Mouse (Mus musculus): Measurements from ENCODE around the gene Mast1. TPM values are rescaled to one million over a fixed set of nuclear protein-coding genes. Genes with fewer than 3 reads are reported as not detected.

Mast1 gene
- polyA plus RNA-seq, 1 experiment from 2014 or later: 44.9 TPM

GRCm38 (mm10) chr8:84933767-84934559 lies 3.2 kb downstream of the Mast1 start:
- H3K4me3 ChIP-seq: peak overlapping the region; percentile 69; the same call in 1 of the 2 replicates
- no peak overlapping the region for H3K9ac ChIP-seq
- H3K27ac ChIP-seq: no peak overlapping the region
- WGBS: 80% methylated on average over 16 of the region's 16 CpGs
- H3K27me3 ChIP-seq (replicated peaks): peaks cover 65% of the 10 kb centered on the region
- peak overlapping the region; percentile 80 for H3K4me2 ChIP-seq (replicated peaks)
- no peaks in the 10 kb centered on the region for H3K9me3 ChIP-seq
- peaks cover 39% of the 10 kb centered on the region for H3K4me1 ChIP-seq
- H3K36me3 ChIP-seq: peaks cover 7% of the 10 kb centered on the region
- no peak for ATAC-seq (ENCODE audit: low FRiP score, low read depth)

GRCm38 (mm10) chr8:84930582-84930981 lies 6.6 kb downstream of the Mast1 start:
- H3K4me2 ChIP-seq (replicated peaks): no peak overlapping the region
- peaks cover 33% of the 10 kb centered on the region for H3K4me1 ChIP-seq
- no peak for ATAC-seq (ENCODE audit: low FRiP score, low read depth)
- H3K9ac ChIP-seq: 0 out of 2 replicates have a peak overlapping the region, but pooled peaks have one; percentile 21
- H3K9me3 ChIP-seq: no peaks in the 10 kb centered on the region
- H3K4me3 ChIP-seq: no peak overlapping the region
- peaks cover 25% of the 10 kb centered on the region for H3K36me3 ChIP-seq
- WGBS: 90% methylated on average over 13 of the region's 13 CpGs
- no peak overlapping the region for H3K27ac ChIP-seq
- H3K27me3 ChIP-seq (replicated peaks): peaks cover 66% of the 10 kb centered on the region

- Histone ChIP-seq H3K4me2 (replicated peaks) (peak overlapping the region; percentile 67), H3K27me3 (replicated peaks) (peaks cover 54% of the 10 kb centered on the region), H3K9ac (peak overlapping the region; percentile 6; the same call in 1 of the 2 replicates), H3K27ac (no peak overlapping the region), H3K4me3 (peak overlapping the region; percentile 29), H3K4me1 (peaks cover 14% of the 10 kb centered on the region), H3K36me3 (peaks cover 36% of the 10 kb centered on the region), H3K9me3 (no peaks in the 10 kb centered on the region)
- WGBS: 4% methylated on average over 50 of the region's 52 CpGs
- peak; percentile 80 for ATAC-seq (ENCODE audit: low FRiP score, low read depth)
These were observed 8.5 kb downstream of the Mast1 start for GRCm38 (mm10) chr8:84928456-84929306.

- H3K27me3 ChIP-seq (replicated peaks): peaks cover 53% of the 10 kb centered on the region
- H3K4me2 ChIP-seq (replicated peaks): no peak overlapping the region
- no peak for ATAC-seq (ENCODE audit: low FRiP score, low read depth)
- H3K27ac ChIP-seq: no peak overlapping the region
- no peak overlapping the region for H3K4me3 ChIP-seq
- 87% methylated on average over 1 of the region's 1 CpGs for WGBS
- peaks cover 39% of the 10 kb centered on the region for H3K36me3 ChIP-seq
- H3K9me3 ChIP-seq: no peaks in the 10 kb centered on the region
- H3K4me1 ChIP-seq: peaks cover 13% of the 10 kb centered on the region
- no peak overlapping the region for H3K9ac ChIP-seq
These were observed 9.6 kb downstream of the Mast1 start for GRCm38 (mm10) chr8:84927513-84927912.

GRCm38 (mm10) chr8:84925557-84925956 lies 11.6 kb downstream of the Mast1 start:
- no peak overlapping the region for H3K4me3 ChIP-seq
- no peak overlapping the region for H3K9ac ChIP-seq
- no peak overlapping the region for H3K27ac ChIP-seq
- H3K4me1 ChIP-seq: peaks cover 13% of the 10 kb centered on the region
- no peak overlapping the region; the same call in 1 of the 2 replicates for H3K4me2 ChIP-seq (replicated peaks)
- H3K9me3 ChIP-seq: no peaks in the 10 kb centered on the region
- 82% methylated on average over 7 of the region's 7 CpGs for WGBS
- peaks cover 52% of the 10 kb centered on the region for H3K36me3 ChIP-seq
- no peak for ATAC-seq (ENCODE audit: low FRiP score, low read depth)
- peaks cover 51% of the 10 kb centered on the region for H3K27me3 ChIP-seq (replicated peaks)

GRCm38 (mm10) chr8:84921596-84921995 lies 15.6 kb downstream of the Mast1 start:
- Histone ChIP-seq H3K4me1 (no peaks in the 10 kb centered on the region), H3K4me2 (replicated peaks) (no peak overlapping the region), H3K9ac (no peak overlapping the region), H3K27me3 (replicated peaks) (peaks cover 51% of the 10 kb centered on the region), H3K4me3 (no peak overlapping the region), H3K9me3 (no peaks in the 10 kb centered on the region), H3K36me3 (peaks cover 61% of the 10 kb centered on the region), H3K27ac (no peak overlapping the region)
- 92% methylated on average over 2 of the region's 2 CpGs for WGBS
- no peak for ATAC-seq (ENCODE audit: low FRiP score, low read depth)

GRCm38 (mm10) chr8:84918646-84919045 lies 18.5 kb downstream of the Mast1 start:
- H3K4me1 ChIP-seq: no peaks in the 10 kb centered on the region
- H3K4me3 ChIP-seq: no peak overlapping the region
- no peak overlapping the region for H3K4me2 ChIP-seq (replicated peaks)
- H3K27me3 ChIP-seq (replicated peaks): peaks cover 75% of the 10 kb centered on the region
- H3K36me3 ChIP-seq: peaks cover 75% of the 10 kb centered on the region
- H3K27ac ChIP-seq: no peak overlapping the region
- H3K9me3 ChIP-seq: no peaks in the 10 kb centered on the region
- 95% methylated on average over 15 of the region's 15 CpGs for WGBS
- H3K9ac ChIP-seq: no peak overlapping the region
- ATAC-seq (ENCODE audit: low FRiP score, low read depth): no peak

- Histone ChIP-seq H3K9me3 (no peaks in the 10 kb centered on the region), H3K4me1 (peaks cover 6% of the 10 kb centered on the region), H3K36me3 (peaks cover 77% of the 10 kb centered on the region), H3K27me3 (replicated peaks) (peaks cover 84% of the 10 kb centered on the region), H3K9ac (no peak overlapping the region), H3K4me3 (no peak overlapping the region), H3K27ac (no peak overlapping the region), H3K4me2 (replicated peaks) (no peak overlapping the region)
- WGBS: 26% methylated on average over 20 of the region's 20 CpGs
- no peak for ATAC-seq (ENCODE audit: low FRiP score, low read depth)
These were observed 19.4 kb downstream of the Mast1 start for GRCm38 (mm10) chr8:84917781-84918180.

- H3K27me3 ChIP-seq (replicated peaks): peaks cover 93% of the 10 kb centered on the region
- H3K4me3 ChIP-seq: no peak overlapping the region
- no peak overlapping the region for H3K9ac ChIP-seq
- peaks cover 9% of the 10 kb centered on the region for H3K4me1 ChIP-seq
- 86% methylated on average over 8 of the region's 8 CpGs for WGBS
- H3K36me3 ChIP-seq: peaks cover 81% of the 10 kb centered on the region
- H3K9me3 ChIP-seq: no peaks in the 10 kb centered on the region
- H3K4me2 ChIP-seq (replicated peaks): no peak overlapping the region
- no peak for ATAC-seq (ENCODE audit: low FRiP score, low read depth)
- no peak overlapping the region for H3K27ac ChIP-seq
These were observed 21.9 kb downstream of the Mast1 start for GRCm38 (mm10) chr8:84915269-84915668.

GRCm38 (mm10) chr8:84913960-84914359 lies 23.2 kb downstream of the Mast1 start:
- no peak for ATAC-seq (ENCODE audit: low FRiP score, low read depth)
- Histone ChIP-seq H3K4me1 (peaks cover 15% of the 10 kb centered on the region), H3K27ac (no peak overlapping the region), H3K9me3 (no peaks in the 10 kb centered on the region), H3K9ac (no peak overlapping the region), H3K36me3 (peaks cover 75% of the 10 kb centered on the region), H3K27me3 (replicated peaks) (peaks cover 92% of the 10 kb centered on the region), H3K4me2 (replicated peaks) (no peak overlapping the region), H3K4me3 (no peak overlapping the region)
- WGBS: 37% methylated on average over 4 of the region's 4 CpGs

- Histone ChIP-seq H3K4me2 (replicated peaks) (peak overlapping the region; percentile 57), H3K4me1 (peaks cover 19% of the 10 kb centered on the region), H3K9me3 (no peaks in the 10 kb centered on the region), H3K4me3 (peak overlapping the region; percentile 25), H3K36me3 (peaks cover 72% of the 10 kb centered on the region), H3K27ac (no peak overlapping the region), H3K27me3 (replicated peaks) (peaks cover 93% of the 10 kb centered on the region), H3K9ac (0 out of 2 replicates have a peak overlapping the region, but pooled peaks have one; percentile 8)
- ATAC-seq (ENCODE audit: low FRiP score, low read depth): no peak
- 19% methylated on average over 9 of the region's 9 CpGs for WGBS
These were observed 23.7 kb downstream of the Mast1 start for GRCm38 (mm10) chr8:84913502-84913900.

GRCm38 (mm10) chr8:84912895-84913501 lies 24.2 kb downstream of the Mast1 start:
- peaks cover 70% of the 10 kb centered on the region for H3K36me3 ChIP-seq
- H3K9ac ChIP-seq: 0 out of 2 replicates have a peak overlapping the region, but pooled peaks have one; percentile 8

More at GRCm38 (mm10) chr8:84912895-84913501, 24.2 kb downstream of the Mast1 start:
- WGBS: 2% methylated on average over 55 of the region's 55 CpGs
- no peak overlapping the region for H3K27ac ChIP-seq
- H3K4me3 ChIP-seq: peak overlapping the region; percentile 25
- H3K9me3 ChIP-seq: no peaks in the 10 kb centered on the region
- peaks cover 87% of the 10 kb centered on the region for H3K27me3 ChIP-seq (replicated peaks)
- peaks cover 19% of the 10 kb centered on the region for H3K4me1 ChIP-seq
- ATAC-seq (ENCODE audit: low FRiP score, low read depth): no peak
- H3K4me2 ChIP-seq (replicated peaks): peak overlapping the region; percentile 57
